Mouse (Mus musculus): ENCODE measurements around the gene Celf1. TPM values are rescaled to one million over a fixed set of nuclear protein-coding genes. Genes with fewer than 3 reads are reported as not detected.
"Not testable (repeated sequence)": the region's sequence is repeated elsewhere in the genome, so short reads cannot be mapped to it uniquely, and the experiment has no call there.

Gene Celf1
- polyA plus RNA-seq, 1 experiment from 2014 or later, result 81.3 TPM

GRCm38 (mm10) chr2:91013881-91014280, 73.7 kb downstream of the Celf1 start:
- Histone ChIP-seq H3K27me3 (ENCODE audit: control insufficient read depth, insufficient read depth, low read length) (no peaks in the 10 kb centered on the region), H3K4me3 (ENCODE audit: low read depth, low read length) (no peak overlapping the region), H3K9me3 (replicated peaks; ENCODE audit: control insufficient read depth, low read length) (no peaks in the 10 kb centered on the region), H3K4me1 (ENCODE audit: control insufficient read depth, insufficient read depth, low read length) (no peaks in the 10 kb centered on the region), H3K27ac (replicated peaks; ENCODE audit: low read depth, low read length) (no peak overlapping the region), H3K36me3 (replicated peaks; ENCODE audit: control insufficient read depth, insufficient read depth, low read depth, low read length) (no peaks in the 10 kb centered on the region; the same call in none of the 2 replicates), H3K9ac (replicated peaks; ENCODE audit: low read length) (no peak overlapping the region), H3K4me2 (ENCODE audit: low read depth, low read length) (no peak overlapping the region)
- 90% methylated on average over 2 of the region's 2 CpGs for WGBS
- ATAC-seq (replicated peaks; ENCODE audit: insufficient number of reproducible peaks, low FRiP score, low TSS enrichment, low read depth) (no peak), DNase-seq (ENCODE audit: low spot score) (no peak)

DNA sequence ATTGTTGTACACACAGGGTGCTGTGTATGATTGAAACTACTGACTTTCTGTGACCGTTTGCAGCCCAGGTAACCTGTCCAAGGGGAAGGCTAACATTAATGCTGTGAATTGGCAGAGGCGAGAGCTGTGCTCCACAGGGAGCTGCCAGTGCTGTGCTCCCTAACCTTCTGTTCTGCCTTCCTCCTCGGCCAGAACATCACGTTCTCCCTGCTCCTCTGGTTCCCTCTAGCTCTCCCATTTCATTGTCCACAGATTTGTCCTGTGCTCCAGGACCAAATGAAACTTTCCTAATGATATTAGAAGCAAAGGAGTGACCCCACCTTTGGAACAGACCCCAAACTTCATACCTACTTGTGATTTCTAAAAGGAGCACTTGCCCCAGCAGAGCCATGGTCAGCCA, 75.2 kb downstream of the Celf1 start:
- peaks cover 3% of the 10 kb centered on the region for H3K36me3 ChIP-seq (replicated peaks; ENCODE audit: control insufficient read depth, insufficient read depth, low read depth, low read length)
- no peak for ATAC-seq (replicated peaks; ENCODE audit: insufficient number of reproducible peaks, low FRiP score, low TSS enrichment, low read depth)

DNA sequence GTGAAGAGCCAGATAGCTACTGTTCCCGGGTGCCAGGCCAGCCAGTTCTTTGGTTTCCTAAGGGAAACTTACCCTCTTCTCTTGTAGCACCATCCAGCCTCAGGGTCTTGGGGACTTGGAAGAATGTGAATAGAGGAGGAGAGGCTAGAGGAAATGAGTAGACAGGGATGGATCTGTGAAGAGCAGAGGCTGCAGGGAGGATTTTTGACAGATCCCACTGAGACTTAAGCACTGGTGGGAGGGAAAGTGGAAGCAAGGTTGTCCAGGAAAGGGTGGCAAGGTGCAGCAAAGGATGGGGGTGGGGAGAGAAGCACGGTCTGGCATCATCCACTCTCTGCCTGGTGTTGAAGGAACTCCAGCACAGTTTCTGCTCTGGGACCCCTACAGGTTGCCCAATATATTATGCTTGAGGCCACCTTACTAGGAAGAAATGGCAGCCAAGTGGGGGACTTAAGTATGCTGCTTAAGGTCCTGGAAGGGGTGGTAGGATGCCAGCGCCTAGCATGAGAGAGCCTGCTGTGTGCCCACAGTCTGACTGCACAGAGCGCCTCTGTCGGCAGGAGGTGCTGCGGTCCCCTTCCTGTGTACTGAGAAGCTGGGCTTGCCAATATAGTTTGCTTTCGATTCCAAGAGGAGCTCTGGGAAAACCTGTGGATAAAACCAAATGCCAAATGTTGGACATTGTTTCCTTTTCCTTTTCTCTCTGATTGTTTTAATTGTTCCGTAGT, 78.0 kb downstream of the Celf1 start:
- no peaks in the 10 kb centered on the region for H3K4me1 ChIP-seq (ENCODE audit: control insufficient read depth, insufficient read depth, low read length)
- DNase-seq (ENCODE audit: low spot score), result no peak
- no peaks in the 10 kb centered on the region for H3K27me3 ChIP-seq (ENCODE audit: control insufficient read depth, insufficient read depth, low read length)
- H3K4me3 ChIP-seq (ENCODE audit: low read depth, low read length), result no peak overlapping the region
- no peak overlapping the region for H3K27ac ChIP-seq (replicated peaks; ENCODE audit: low read depth, low read length)
- H3K9me3 ChIP-seq (replicated peaks; ENCODE audit: control insufficient read depth, low read length), result no peaks in the 10 kb centered on the region
- H3K9ac ChIP-seq (replicated peaks; ENCODE audit: low read length), result no peak overlapping the region
- H3K36me3 ChIP-seq (replicated peaks; ENCODE audit: control insufficient read depth, insufficient read depth, low read depth, low read length), result peaks cover 3% of the 10 kb centered on the region
- no peak for ATAC-seq (replicated peaks; ENCODE audit: insufficient number of reproducible peaks, low FRiP score, low TSS enrichment, low read depth)
- no peak overlapping the region for H3K4me2 ChIP-seq (ENCODE audit: low read depth, low read length)
- WGBS, result 83% methylated on average over 8 of the region's 8 CpGs

More for the DNA sequence above, 75.2 kb downstream of the Celf1 start:
- Histone ChIP-seq H3K27ac (replicated peaks; ENCODE audit: low read depth, low read length) (no peak overlapping the region), H3K4me1 (ENCODE audit: control insufficient read depth, insufficient read depth, low read length) (no peaks in the 10 kb centered on the region), H3K9ac (replicated peaks; ENCODE audit: low read length) (no peak overlapping the region), H3K27me3 (ENCODE audit: control insufficient read depth, insufficient read depth, low read length) (no peaks in the 10 kb centered on the region), H3K4me3 (ENCODE audit: low read depth, low read length) (no peak overlapping the region), H3K4me2 (ENCODE audit: low read depth, low read length) (no peak overlapping the region), H3K9me3 (replicated peaks; ENCODE audit: control insufficient read depth, low read length) (no peaks in the 10 kb centered on the region)
- WGBS, result 84% methylated on average over 4 of the region's 4 CpGs
- DNase-seq (ENCODE audit: low spot score), result no peak

DNA sequence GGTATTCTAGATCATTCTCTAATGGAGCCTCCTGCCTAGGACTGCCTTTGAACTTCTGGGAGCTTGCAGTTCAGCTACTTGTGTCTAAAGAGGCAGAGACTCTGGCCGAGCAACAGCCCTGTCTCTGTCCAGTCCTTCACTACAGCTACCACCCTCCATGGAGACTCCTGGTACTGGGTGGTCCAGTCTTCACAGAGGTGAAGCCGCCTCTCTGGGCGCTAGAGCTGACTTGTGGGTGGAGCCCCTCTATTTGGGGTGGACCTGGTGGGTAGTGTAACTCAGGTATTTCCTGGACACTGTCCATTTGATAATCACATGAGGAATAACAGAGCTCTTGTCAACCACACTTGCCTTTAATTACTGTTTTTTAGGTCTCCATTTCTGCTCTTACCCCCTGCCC, 79.7 kb downstream of the Celf1 start:
- ATAC-seq (replicated peaks; ENCODE audit: insufficient number of reproducible peaks, low FRiP score, low TSS enrichment, low read depth), result no peak; the same call in 1 of the 2 replicates
- no peak overlapping the region for H3K9ac ChIP-seq (replicated peaks; ENCODE audit: low read length)
- no peak for DNase-seq (ENCODE audit: low spot score)
- no peaks in the 10 kb centered on the region for H3K27me3 ChIP-seq (ENCODE audit: control insufficient read depth, insufficient read depth, low read length)
- peaks cover 3% of the 10 kb centered on the region for H3K36me3 ChIP-seq (replicated peaks; ENCODE audit: control insufficient read depth, insufficient read depth, low read depth, low read length)
- H3K4me2 ChIP-seq (ENCODE audit: low read depth, low read length), result no peak overlapping the region
- no peaks in the 10 kb centered on the region for H3K9me3 ChIP-seq (replicated peaks; ENCODE audit: control insufficient read depth, low read length)
- 90% methylated on average over 3 of the region's 3 CpGs for WGBS
- no peak overlapping the region for H3K27ac ChIP-seq (replicated peaks; ENCODE audit: low read depth, low read length)
- H3K4me3 ChIP-seq (ENCODE audit: low read depth, low read length), result no peak overlapping the region
- no peaks in the 10 kb centered on the region for H3K4me1 ChIP-seq (ENCODE audit: control insufficient read depth, insufficient read depth, low read length)

DNA sequence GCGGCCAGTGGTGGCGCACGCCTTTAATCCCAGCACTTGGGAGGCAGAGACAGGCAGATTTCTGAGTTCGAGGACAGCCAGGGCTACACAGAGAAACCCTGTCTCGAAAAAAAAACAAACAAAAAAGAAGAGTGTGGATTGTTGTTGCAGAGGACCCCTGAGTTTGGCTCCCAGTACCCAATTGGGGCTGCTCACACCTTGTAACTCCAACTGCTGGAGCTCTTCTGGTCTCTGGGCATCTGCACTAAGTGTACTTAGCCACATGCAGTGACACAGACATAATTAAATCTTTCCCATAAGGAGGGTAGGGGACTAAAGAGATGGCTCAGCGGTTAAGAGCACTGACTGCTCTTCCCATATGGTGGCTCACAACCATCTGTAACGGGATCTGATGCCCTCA, 82.1 kb downstream of the Celf1 start:
- not testable (repeated sequence) for H3K4me1 ChIP-seq (ENCODE audit: control insufficient read depth, insufficient read depth, low read length); DNase-seq (ENCODE audit: low spot score); H3K36me3 ChIP-seq (replicated peaks; ENCODE audit: control insufficient read depth, insufficient read depth, low read depth, low read length); H3K27ac ChIP-seq (replicated peaks; ENCODE audit: low read depth, low read length); H3K4me3 ChIP-seq (ENCODE audit: low read depth, low read length); H3K4me2 ChIP-seq (ENCODE audit: low read depth, low read length); H3K27me3 ChIP-seq (ENCODE audit: control insufficient read depth, insufficient read depth, low read length); H3K9ac ChIP-seq (replicated peaks; ENCODE audit: low read length); H3K9me3 ChIP-seq (replicated peaks; ENCODE audit: control insufficient read depth, low read length); ATAC-seq (replicated peaks; ENCODE audit: insufficient number of reproducible peaks, low FRiP score, low TSS enrichment, low read depth)
- WGBS, result 96% methylated on average over 7 of the region's 7 CpGs

GRCm38 (mm10) chr2:91023131-91023530, 82.9 kb downstream of the Celf1 start:
- Histone ChIP-seq H3K4me2 (ENCODE audit: low read depth, low read length) (no peak overlapping the region), H3K4me3 (ENCODE audit: low read depth, low read length) (no peak overlapping the region), H3K9me3 (replicated peaks; ENCODE audit: control insufficient read depth, low read length) (no peaks in the 10 kb centered on the region), H3K4me1 (ENCODE audit: control insufficient read depth, insufficient read depth, low read length) (no peaks in the 10 kb centered on the region), H3K36me3 (replicated peaks; ENCODE audit: control insufficient read depth, insufficient read depth, low read depth, low read length) (peaks cover 3% of the 10 kb centered on the region), H3K27ac (replicated peaks; ENCODE audit: low read depth, low read length) (no peak overlapping the region), H3K9ac (replicated peaks; ENCODE audit: low read length) (no peak overlapping the region), H3K27me3 (ENCODE audit: control insufficient read depth, insufficient read depth, low read length) (no peaks in the 10 kb centered on the region)
- DNase-seq (ENCODE audit: low spot score), result no peak
- 50% methylated on average over 2 of the region's 2 CpGs for WGBS
- ATAC-seq (replicated peaks; ENCODE audit: insufficient number of reproducible peaks, low FRiP score, low TSS enrichment, low read depth), result no peak

- no peak overlapping the region for H3K27ac ChIP-seq (replicated peaks; ENCODE audit: low read depth, low read length)
- no peaks in the 10 kb centered on the region for H3K27me3 ChIP-seq (ENCODE audit: control insufficient read depth, insufficient read depth, low read length)
- no peaks in the 10 kb centered on the region for H3K4me1 ChIP-seq (ENCODE audit: control insufficient read depth, insufficient read depth, low read length)
- ATAC-seq (replicated peaks; ENCODE audit: insufficient number of reproducible peaks, low FRiP score, low TSS enrichment, low read depth), result no peak
- H3K36me3 ChIP-seq (replicated peaks; ENCODE audit: control insufficient read depth, insufficient read depth, low read depth, low read length), result peaks cover 3% of the 10 kb centered on the region
- H3K9me3 ChIP-seq (replicated peaks; ENCODE audit: control insufficient read depth, low read length), result no peaks in the 10 kb centered on the region
- no peak overlapping the region for H3K9ac ChIP-seq (replicated peaks; ENCODE audit: low read length)
- no peak for DNase-seq (ENCODE audit: low spot score)
- no peak overlapping the region for H3K4me2 ChIP-seq (ENCODE audit: low read depth, low read length)
- WGBS, result 87% methylated on average over 1 of the region's 1 CpGs
- no peak overlapping the region for H3K4me3 ChIP-seq (ENCODE audit: low read depth, low read length)
Observed at GRCm38 (mm10) chr2:91023956-91024355, 83.8 kb downstream of the Celf1 start.

DNA sequence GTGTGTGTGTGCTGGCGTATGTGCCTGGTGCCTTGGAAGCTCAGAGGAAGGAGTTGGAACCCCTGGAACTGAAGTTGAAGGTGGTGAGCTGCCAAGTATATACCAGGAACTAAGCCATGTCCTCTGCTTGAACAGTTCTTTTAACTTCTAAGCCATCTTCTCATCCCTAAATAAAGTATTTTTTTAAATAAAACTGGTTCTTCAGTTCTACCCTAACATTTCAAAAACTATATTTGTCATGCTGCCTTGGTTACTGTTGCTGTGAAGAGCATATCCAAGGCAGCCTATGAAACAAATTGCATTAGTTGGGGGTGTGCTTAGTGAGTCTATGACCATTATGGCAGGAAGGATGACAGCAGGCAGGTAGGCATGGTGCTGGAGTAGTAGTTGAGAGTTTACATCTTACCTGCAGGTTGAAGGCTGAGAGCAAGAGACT, 84.9 kb downstream of the Celf1 start:
- 94% methylated on average over 1 of the region's 1 CpGs for WGBS

More for the DNA sequence above, 84.9 kb downstream of the Celf1 start:
- DNase-seq (ENCODE audit: low spot score), result no peak
- H3K4me3 ChIP-seq (ENCODE audit: low read depth, low read length), result no peak overlapping the region
- H3K27me3 ChIP-seq (ENCODE audit: control insufficient read depth, insufficient read depth, low read length), result no peaks in the 10 kb centered on the region
- no peak overlapping the region for H3K4me2 ChIP-seq (ENCODE audit: low read depth, low read length)
- H3K36me3 ChIP-seq (replicated peaks; ENCODE audit: control insufficient read depth, insufficient read depth, low read depth, low read length), result no peaks in the 10 kb centered on the region
- no peak overlapping the region for H3K27ac ChIP-seq (replicated peaks; ENCODE audit: low read depth, low read length)
- ATAC-seq (replicated peaks; ENCODE audit: insufficient number of reproducible peaks, low FRiP score, low TSS enrichment, low read depth), result no peak
- H3K9ac ChIP-seq (replicated peaks; ENCODE audit: low read length), result no peak overlapping the region
- no peaks in the 10 kb centered on the region for H3K4me1 ChIP-seq (ENCODE audit: control insufficient read depth, insufficient read depth, low read length)
- no peaks in the 10 kb centered on the region for H3K9me3 ChIP-seq (replicated peaks; ENCODE audit: control insufficient read depth, low read length)
